Mouse (Mus musculus) induced T-regulatory cell, adult 2 months (primary cell): Measurements from ENCODE around the gene Ninl.

ENCODE experiments used
- DNase-seq: peaks from one replicate; pipeline ENCODE4 v3.0.0-alpha.2; 2012; ENCODE audit warnings: low read depth

The Ninl gene

DNA sequence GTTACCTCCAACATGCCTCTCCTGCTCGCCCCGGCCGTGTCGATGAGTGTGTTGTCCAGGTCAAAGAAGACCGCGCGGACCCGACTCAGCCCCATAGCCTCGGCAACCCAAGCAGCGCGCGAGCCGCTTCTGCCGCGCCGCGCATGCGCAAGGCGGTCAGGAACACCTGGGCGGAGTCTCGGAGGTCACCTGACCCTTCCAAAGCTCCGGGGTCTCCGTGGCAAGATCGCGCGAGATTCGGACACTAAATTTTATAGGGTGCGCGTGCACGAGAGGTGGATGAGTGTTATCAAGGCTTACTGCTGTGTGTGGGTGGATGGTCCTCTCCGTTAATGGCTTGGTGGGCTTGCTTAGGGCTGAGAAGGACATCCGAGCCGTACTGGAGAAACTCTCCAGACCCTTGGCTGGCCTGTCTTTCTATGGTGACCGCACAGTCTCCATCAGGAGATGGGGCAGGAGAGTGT is at the start of gene Ninl, which contains the start of gene Nanp:
Gene Ninl, minus strand, starts transcription at position 151 of the 464 bp plus-strand sequence.
Gene Nanp, minus strand, starts transcription at position 167 of the 464 bp plus-strand sequence.
- peak; percentile 95 for DNase-seq

GRCm38 (mm10) chr2:151056637-151057036 is 17.5 kb upstream of the Ninl start:
- DNase-seq = no peak

- DNase-seq = no peak
Measured at GRCm38 (mm10) chr2:151040411-151040810, 1.2 kb upstream of the Ninl start.

GRCm38 (mm10) chr2:151039726-151040125 is 544 bp upstream of the Ninl start:
- no peak for DNase-seq

DNA sequence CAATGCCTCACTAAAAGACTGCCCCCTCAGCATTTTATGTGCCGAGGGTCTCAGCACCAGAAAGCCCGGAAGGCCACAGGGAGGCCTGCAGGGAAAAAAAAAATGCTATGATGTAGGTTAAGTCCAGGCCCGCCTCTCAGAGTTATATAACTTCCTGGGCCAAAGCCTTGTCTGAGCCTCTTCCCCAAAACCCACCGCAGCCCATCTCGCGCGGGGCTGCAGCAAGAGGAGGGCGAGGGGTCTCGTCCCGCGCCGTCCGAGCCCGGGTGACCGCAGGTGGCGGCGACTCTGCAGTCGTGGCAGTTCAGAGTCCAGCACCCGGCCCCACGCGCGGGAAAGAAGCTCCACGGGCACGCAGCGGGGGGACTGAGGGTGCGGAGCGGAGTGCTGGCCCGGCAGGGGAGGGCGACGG is 365 bp downstream of the Ninl start:
- peak; percentile 71 for DNase-seq

GRCm38 (mm10) chr2:151037876-151038552 is 1.2 kb downstream of the Ninl start:
- peak; percentile 53 for DNase-seq

- no peak for DNase-seq
Measured at GRCm38 (mm10) chr2:151037292-151037691, 1.9 kb downstream of the Ninl start.

DNA sequence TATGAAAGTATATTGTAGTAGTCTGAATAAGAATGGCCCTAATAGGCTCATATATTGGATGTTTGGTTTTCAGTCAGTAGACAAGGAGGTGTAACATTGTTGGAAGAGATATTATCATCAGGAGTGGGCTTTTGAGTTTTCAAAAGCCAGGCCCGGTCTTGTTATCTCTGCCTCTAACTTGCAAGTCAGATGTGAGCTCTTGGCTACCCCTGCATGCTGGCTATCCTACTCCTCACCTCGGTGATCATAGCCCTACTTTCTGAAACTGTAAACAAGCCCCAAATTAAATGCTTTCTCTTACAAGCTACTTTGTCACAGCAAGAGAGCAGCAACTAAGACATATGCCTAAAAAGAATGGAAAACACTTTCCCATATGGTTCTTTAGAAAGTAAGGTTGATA is 2.5 kb downstream of the Ninl start:
- DNase-seq = no peak

DNA sequence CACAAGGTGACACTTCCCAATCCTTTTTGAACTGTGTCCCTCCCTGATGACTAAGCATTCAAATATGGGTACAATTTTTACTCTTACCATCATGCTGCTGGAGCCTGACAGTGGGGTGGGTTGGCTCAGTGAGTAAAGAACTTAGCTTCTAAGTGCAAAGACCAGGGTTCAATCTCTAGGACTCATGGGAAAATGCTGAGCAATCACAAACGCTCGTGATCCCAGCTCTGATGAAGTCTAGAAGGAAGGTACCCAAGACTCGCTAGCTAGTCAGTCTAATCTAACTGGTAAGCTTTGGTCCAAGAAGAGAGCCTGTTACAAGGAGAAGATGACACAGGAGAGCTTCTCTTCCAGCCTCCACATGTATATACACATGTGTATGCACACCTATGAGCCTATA is 4.7 kb downstream of the Ninl start:
- no peak for DNase-seq

GRCm38 (mm10) chr2:151021158-151021557 is 18.0 kb downstream of the Ninl start:
- DNase-seq = no peak

GRCm38 (mm10) chr2:151015316-151015715 is 23.9 kb downstream of the Ninl start:
- no peak for DNase-seq

DNA sequence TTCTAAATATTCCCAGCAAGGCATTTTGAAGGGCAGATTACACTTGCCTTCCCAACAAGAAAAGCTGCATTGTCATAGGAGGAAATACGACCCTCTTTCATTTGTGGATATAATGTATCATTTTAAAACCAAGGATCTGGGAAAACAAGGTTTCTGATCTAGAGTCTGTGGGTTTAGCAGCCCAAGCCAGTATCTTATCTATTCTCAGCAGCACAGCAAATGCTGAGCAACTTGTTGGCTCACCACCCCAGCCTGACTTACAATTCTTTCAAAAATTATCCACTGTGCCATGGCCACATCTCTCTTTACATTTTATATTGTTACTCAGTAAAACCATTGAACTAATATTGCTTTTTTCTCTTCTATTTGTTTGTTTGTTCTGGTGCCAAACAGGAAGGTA is 27.9 kb downstream of the Ninl start:
- DNase-seq = no peak

DNA sequence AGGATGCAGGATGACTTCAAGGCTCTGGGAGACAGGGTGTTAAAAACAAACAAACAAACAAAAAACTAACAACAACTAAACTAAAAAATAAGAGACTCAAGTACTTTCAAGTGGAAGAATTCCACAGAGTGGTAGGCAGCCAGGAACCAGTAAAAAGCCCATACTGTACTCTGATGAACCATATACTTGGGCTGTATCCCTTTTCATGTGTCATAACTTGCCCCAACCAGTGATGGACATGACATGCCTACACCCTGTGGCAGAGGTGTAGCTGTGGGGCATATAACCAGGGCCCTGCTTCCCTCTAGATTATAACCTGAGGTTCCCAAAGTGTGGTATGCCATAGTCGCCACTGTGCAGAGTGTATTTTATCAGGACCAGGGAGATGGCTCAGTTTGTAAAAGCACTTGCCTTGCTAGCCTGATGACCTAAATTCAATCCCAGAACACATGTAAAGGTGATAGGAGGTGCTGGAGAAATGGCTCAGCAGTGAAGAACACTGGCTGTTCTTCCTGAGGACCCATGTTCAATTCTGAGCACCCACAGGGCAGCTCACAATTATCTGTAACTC is 29.6 kb downstream of the Ninl start:
- no peak for DNase-seq

DNA sequence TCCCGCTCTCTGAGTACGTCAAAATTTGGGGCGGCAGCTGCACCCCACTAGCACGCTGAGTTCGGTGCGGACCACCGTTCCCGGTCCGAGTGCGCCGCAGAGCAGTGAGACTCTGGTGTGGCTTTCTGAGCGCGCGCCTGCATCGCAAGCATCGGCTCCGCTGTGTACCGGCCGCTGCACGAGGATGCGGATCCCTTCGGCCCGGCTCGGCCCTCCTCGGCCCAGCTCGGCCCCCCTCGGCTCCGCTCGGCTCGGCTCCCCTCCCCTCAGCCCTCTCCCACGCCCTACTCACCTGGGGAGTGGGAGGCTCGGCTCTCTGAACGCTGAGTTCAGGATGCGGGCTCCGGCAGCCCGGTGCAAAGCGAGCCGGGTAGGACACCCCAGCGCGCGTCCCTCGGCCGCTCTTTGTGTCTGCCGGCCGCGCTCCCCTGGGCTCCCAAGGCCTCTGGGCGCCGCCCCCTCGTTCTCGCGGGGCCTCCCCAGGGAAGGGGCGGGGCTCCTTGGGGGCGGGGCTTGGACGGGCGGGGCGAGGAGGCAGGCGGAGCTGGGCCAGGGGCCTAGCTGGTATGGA is 30.2 kb downstream of the Ninl start:
- peak; percentile 68 for DNase-seq

DNA sequence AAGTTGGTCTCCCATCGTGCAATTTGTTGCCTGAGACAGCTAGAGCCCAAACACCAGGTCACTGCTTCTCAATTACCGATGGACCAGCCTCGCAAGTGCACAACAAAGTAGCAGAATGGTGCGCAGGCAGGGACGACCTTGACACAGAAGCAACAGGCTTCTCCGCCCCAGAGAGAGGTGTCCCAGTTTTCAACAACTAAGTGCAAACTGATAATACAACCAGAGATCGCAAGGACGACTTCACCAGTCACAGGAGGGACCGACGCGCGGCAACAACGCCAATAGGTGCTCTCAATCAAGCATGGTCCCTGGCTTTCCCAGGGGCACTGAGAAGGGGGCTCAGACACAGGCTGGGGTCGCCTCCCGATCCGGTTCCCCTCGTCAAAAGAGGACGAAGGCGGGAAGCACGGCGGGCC is 30.7 kb downstream of the Ninl start:
- peak; percentile 20 for DNase-seq

DNA sequence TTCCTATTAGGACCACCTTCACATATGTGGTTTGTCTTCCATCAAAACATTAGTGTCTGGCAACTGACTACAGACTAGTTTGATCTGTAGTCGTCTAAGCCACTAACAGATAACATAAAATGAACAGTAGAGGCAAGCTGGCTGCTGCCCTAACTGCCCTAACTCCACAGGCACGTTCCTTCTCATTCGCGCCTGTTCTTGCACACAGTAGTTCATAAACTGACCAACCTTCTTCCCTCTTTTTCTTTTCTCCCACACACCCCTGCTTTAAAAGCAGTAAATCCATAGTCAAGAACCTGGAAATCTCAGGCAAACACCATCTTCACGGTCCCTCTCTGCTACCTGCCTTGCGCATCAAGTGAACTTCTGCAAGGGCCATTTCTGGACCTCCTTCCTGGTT is 31.2 kb downstream of the Ninl start:
- DNase-seq = peak; percentile 12

DNA sequence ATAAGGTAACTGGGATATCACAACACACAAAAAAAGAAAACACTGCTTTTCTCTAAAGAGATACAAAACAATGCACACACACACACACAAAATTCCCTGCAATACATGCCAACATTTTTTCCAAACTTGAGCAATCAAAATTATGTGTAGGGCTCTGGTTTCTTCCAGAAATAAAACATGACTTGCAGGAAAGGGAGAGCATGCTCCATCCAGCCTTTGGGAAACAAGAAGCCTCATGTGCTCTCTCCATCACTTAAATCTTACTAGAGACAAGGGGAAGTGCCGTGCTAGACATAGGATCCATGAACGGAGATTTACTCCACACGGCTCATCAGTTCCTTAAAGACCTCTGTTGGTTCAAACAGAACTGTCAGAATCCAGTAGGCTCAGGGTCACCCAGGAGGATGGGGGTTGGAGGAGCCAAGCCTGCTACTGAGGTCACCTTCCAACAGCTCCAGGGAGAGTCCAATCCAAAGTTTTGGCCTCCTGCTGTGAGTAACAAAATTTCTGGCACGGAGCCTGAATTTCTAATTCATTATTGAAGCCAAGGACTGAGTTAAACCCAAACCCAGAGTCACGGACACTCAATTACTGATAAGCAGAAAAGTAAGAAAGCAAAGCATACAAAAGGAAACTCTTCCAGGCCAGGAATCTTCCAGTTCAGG is 32.8 kb downstream of the Ninl start:
- DNase-seq = no peak

- DNase-seq = no peak
Measured at GRCm38 (mm10) chr2:151004390-151004789, 34.8 kb downstream of the Ninl start.

GRCm38 (mm10) chr2:151003796-151004195 is 35.4 kb downstream of the Ninl start:
- no peak for DNase-seq

DNA sequence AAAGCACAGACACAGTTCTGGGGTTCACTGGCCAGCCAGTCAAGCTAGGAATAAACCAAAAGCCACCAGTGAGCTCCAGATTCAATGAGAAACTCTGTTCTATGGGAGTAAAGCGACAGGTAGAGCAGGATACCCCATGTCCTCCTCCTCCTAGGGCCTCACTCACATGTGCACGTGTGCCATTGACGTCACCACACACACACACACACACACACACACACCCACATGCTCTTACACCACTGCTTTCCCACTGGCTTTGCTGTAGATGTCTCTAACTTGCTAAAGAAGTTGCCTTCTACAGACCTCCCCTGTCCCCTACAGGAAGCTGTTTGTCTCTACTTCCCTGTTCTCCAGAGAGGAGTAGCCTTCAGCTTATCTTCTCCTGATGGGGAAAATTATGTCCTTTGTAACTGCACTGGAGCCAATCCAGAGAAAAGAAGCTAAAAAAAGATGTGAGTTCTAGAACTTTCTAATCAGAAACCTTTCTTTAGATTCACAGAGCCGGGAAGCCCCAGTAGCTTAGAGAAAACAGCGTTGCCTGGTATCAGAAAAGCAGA is 37.5 kb downstream of the Ninl start:
- DNase-seq = no peak

- peak; percentile 44 for DNase-seq
Measured at GRCm38 (mm10) chr2:151000402-151001178, 38.6 kb downstream of the Ninl start.

DNA sequence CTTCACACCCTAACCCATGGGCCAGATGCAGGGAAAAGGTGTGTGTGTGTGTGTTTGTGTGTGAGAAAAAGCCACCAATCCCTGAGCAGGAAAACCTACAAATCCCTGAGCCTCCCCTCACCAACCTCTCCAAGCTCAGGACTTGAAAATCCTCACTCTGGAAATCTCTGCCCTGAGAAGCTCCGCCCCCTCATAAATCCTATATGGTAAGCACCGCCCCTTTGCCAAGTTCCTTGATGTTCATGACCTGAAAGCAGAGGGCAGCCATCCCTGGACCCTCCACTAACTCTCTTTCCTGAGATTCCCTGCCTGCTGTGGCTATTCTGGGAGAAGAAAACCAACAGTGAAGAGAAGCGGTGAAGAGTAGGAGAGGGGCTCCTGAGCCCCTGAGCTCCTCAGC is 40.2 kb downstream of the Ninl start:
- DNase-seq = no peak
